Mouse (Mus musculus) cerebellum, adult (tissue): Measurements from ENCODE around the gene Bloc1s1.
A peak's percentile ranks its signal among the peaks of the same experiment; 100 is the strongest.

Experiments used
- ATAC-seq: cut with Nextera tagmentation; 2 replicates; pipeline ENCODE4 v1.9.2; 2017; ENCODE audit warnings: mild to moderate bottlenecking, moderate library complexity, mixed read lengths; ENCODE audit not compliant: insufficient number of reproducible peaks, low FRiP score, low TSS enrichment

The Bloc1s1 gene

GRCm38 (mm10) chr10:128933976-128934721 lies 10.3 kb upstream of the Bloc1s1 start:
- ATAC-seq: peak; percentile 19

- ATAC-seq: peak; percentile 57
Measured at GRCm38 (mm10) chr10:128933574-128933973, 9.7 kb upstream of the Bloc1s1 start, which contains the start of gene Itga7. TSS of gene Itga7 (plus strand) at chr10:128933818.

- ATAC-seq: no peak
Measured at GRCm38 (mm10) chr10:128931441-128931840, 7.6 kb upstream of the Bloc1s1 start.

GRCm38 (mm10) chr10:128929638-128930378 lies 6.0 kb upstream of the Bloc1s1 start:
- ATAC-seq: no peak

- ATAC-seq: no peak
Measured at GRCm38 (mm10) chr10:128928356-128928755, 4.5 kb upstream of the Bloc1s1 start.

DNA sequence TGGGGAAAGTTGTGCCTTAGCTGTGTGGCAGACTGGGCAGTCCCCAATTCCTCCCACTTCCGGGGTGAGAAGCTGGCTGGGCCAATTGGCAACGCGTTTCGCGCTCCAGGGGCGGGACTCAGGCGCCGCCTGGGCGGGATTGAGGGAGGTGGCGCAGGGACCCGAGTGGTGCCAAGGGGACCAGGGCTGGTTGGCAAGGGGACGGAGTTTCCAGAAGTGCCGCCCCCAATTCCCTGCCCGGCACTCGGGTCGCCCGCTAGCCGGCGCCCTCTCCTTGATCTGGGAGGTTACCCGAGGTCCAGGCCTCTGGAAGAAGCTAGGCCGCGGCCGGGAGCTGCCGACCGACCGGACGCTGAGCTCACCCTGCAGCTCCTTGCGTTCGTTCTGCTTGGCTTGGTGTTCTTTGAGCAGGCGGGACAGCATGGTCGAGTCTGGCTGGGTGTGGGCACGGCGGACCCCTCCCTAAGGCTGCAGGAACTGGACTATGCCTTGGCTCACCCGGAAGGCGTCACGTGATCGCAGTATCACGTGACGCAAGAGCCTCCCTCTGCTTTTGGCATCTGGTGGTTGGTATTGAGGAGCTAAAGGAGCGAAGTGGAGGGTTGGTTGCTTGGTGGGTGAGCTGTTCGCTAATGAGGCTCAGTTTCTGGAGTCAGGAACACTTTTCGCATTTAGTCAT lies 683 bp downstream of the Bloc1s1 start:
- ATAC-seq: peak; percentile 82

DNA sequence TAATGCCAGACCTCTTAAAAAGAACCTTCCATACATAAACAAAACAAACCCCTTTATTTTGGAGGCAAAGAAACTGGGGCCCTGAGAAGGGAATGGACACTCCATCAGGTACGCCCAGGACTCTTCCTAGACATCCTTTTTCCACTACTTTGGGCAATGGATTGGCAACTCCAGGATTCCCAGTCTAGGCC lies 1.1 kb downstream of the Bloc1s1 start, which contains the start of gene Rdh5:
TSS of gene Rdh5 (minus strand) at position 67 of the 191 bp plus-strand sequence.
- ATAC-seq: no peak

GRCm38 (mm10) chr10:128921883-128922821 lies 1.7 kb downstream of the Bloc1s1 start:
- no peak for ATAC-seq

GRCm38 (mm10) chr10:128921251-128921650 lies 2.6 kb downstream of the Bloc1s1 start:
- no peak for ATAC-seq

- ATAC-seq: no peak
Measured at GRCm38 (mm10) chr10:128920736-128921161, 3.1 kb downstream of the Bloc1s1 start.

DNA sequence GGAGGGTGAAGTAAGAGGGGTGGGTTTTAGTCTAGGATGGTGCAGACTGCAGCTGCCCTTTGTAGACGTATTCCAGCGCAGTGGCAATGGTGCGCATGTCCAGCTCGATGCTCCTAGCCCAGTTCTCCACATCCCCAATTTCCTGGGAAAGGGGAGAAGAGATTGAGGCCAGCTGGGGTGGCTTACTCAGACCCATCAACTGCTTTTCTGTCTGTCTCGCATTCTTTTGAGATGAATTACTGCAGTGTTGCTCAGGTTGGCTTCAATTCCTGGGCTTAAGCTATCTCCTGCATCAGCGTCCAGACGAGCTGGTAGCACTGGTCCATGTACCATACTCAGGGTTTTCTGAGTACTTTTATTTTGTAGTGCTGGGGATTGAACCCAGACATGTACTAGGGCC lies 3.9 kb downstream of the Bloc1s1 start:
- ATAC-seq: no peak

DNA sequence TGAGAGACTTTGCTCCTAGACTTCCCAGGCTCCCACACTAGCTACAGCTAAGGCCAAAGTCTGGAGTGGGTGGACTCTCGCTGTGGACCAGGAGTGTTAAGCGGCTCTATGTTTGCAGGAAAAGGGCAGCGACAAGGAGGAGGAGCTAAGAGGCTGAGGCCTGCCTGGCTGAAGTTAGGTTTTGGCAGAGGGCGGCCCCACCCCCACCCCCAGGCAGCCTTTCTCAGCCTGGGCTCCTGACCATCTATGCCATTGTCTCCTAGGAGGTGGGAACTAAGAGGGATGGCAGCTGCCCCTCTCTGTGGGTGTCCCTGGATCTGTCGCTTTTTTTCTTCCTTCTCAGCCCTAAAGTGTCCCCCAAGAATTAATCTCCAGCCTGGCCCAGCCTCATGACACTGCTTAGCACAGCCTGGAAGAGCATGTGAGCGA lies 4.6 kb downstream of the Bloc1s1 start:
- ATAC-seq: no peak

- peak; percentile 59 for ATAC-seq
Measured at GRCm38 (mm10) chr10:128918246-128918645, 5.6 kb downstream of the Bloc1s1 start.

DNA sequence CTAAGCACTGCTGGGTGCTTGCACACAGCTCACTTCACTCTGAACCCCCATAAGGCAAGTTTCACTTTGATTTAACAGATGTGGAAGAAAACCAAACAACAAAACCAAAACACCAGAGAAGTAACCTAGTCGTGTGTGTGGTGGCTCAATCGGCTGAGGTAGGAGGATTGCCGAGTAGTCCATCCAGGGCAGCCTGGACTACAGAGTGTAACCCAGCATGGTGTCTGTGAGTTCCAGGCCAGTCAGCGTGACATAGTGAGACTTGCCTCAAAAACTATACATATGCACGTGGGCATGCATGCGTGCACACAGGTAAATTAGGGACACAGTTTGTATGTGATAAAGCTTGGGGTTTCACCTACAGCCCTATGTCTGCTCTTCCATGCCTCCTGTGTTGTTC lies 6.4 kb downstream of the Bloc1s1 start:
- no peak for ATAC-seq

GRCm38 (mm10) chr10:128916665-128917064 lies 7.2 kb downstream of the Bloc1s1 start:
- ATAC-seq: no peak

- ATAC-seq: no peak
Measured at GRCm38 (mm10) chr10:128915550-128915949, 8.3 kb downstream of the Bloc1s1 start.

- no peak for ATAC-seq
Measured at GRCm38 (mm10) chr10:128913696-128914095, 10.1 kb downstream of the Bloc1s1 start.

DNA sequence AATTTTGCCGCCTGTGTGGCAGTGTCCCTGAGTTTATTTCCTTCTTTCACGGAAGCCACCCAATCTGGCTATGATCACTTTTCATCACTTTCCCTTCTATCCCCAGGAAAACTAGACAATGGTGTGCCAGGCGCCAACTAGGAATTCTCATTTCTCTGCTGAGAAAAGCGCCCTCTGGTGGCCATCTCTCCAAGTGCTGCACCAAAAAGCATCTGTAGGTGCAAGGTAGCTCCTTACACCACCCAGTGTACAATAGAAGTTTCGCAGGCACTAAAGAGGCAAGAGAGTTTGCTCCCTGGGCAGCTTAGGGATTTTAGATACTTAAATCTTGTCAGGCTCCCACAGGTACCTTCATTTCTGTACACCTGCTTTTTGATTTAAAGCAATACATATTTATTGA lies 10.6 kb downstream of the Bloc1s1 start:
- ATAC-seq: peak; percentile 56

- ATAC-seq: no peak
Measured at GRCm38 (mm10) chr10:128912791-128913190, 11.0 kb downstream of the Bloc1s1 start.

DNA sequence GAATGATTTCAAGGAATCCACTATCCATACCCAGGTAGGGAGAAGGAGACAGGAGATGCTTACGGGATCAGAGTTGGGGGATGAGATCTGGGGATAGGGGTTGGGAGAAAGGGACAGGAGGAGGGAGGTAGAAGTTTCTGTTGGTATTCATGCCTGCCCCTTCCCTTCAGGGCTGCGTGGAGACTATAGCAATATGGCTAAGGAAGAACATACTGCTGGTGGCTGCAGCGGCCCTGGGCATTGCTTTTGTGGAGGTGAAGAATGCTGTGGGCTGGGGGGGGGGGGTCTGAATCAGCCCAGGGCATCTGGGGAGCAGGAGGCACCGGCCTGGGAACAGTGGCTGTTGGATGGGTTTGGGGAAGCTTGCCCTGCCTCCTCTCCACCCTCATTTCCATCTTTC lies 11.6 kb downstream of the Bloc1s1 start:
- ATAC-seq: no peak
